Mouse (Mus musculus) kidney, adult 18-20 months (tissue): ENCODE results near the gene Gm20388.

ENCODE experiments used
- DNase-seq: peaks from one replicate; pipeline ENCODE4 v3.0.0; 2021

Gene Gm20388

DNA sequence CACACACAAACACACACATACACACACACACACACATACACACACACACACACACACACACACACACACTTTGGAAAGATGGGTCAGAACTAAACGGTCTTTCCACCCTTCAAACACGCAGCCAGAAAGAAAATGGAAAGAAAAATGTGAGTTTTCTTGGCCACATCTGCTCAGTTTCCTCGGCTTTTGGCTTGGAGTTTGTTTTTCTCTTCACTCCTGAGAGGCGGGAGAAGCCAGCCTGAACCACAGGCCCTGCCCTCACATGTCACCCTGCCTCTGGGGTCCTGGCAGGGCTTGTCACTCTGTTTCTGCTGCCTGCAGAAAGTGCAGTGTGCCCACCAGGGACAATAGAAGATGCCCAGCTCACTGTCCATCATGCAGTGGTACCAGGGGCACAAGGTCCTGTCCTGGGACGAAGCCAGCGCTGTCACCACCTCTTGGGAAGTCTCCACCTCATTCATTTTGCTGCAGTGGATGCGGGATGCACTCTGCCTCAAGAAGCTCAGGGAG, 2189.1 kb downstream of the Gm20388 start:
- DNase-seq = no peak

DNA sequence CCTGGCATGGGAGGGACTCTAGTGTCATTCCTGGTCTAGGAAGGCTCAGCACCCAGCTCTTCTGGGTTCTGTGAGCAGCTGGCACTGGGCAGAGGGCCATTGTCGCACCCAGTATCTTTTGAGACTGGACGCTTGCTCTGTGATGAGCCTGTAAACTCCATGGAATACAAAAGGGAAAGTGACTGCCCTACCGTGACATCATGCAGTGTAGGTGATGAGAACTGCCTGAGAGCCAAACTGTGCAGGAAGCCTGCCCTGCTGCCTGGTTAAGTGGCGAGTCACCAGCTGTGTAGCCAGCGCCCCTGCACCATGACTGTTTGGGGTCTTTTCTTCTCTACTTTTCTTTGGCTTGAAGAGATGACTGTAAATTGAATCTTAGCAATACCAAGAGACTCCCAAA, 2191.2 kb downstream of the Gm20388 start:
- no peak for DNase-seq

- no peak for DNase-seq
These were observed 2191.6 kb downstream of the Gm20388 start for GRCm38 (mm10) chr8:122102286-122102685.

DNA sequence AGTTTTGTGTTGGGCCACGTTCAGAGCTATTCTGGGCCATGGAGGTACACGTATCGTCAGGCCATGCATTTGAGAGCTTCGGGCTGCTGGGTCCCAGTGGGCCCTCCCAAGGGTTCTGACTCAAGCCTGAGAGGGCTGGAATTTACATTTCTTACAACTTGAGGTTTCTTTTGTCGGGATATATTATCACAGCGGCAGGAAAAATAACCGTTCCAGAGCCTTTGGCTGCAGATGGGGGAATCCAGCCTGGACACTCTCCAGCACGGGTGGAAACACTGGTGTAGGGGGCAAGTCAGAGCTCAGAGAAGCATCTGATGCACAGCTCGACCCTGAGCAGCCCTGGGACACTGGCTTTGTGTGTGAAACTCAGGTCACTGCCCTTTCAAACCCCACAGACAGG, 2192.6 kb downstream of the Gm20388 start:
- DNase-seq = no peak

DNA sequence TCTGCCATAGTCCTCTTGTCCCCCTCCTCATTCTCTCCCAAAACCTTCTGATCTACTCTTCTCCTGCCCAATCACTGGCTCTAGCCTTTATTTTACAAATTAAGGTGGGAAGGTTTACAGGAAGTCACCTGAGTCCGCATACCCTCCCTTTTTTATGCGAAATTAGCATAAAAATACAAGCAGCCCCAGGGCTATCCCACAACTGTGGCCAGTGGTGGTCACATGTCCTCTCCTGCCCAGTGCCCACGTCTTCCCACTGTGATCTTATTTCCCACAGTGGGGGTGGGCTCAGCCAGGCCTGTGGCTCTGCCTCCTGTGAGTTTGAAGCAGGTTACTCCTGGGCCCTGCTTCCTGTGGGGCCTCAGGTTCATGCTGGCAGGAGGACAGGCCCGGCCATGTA, 2194.0 kb downstream of the Gm20388 start:
- DNase-seq = no peak

GRCm38 (mm10) chr8:122106270-122106669, 2195.6 kb downstream of the Gm20388 start:
- peak; percentile 25 for DNase-seq

DNA sequence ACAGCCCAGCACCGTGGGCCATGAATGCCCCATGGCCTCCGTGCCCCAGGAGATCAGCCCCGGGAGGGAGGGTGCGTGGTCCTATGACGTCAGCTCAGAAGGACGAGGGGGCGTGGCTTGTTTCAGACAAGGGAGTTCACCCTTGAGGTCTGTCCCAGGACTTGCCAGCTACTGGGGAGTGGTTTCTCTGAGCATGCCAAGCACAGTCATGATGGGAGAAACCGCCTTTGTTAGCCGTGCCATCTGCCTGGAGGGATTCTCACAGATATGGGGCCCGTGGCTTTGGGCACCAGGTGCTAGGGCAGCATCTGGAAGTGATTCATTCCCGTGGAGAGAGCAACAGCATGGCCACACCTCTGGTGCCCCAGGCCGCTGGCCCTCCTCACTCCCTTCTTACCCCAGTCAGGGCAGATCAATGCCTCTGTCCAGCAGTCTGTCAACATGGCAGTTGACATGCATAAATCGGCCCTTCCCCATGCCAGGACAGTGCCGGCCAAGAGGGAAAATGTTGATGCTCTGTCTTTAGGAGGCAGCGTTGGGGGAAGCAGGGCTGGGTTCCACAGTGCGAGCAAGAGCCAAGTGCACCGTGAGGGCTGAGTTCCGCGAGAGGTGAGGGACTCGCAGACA, 2199.7 kb downstream of the Gm20388 start:
- DNase-seq = no peak

- DNase-seq = no peak
These were observed 2200.2 kb downstream of the Gm20388 start for GRCm38 (mm10) chr8:122110867-122111253.

DNA sequence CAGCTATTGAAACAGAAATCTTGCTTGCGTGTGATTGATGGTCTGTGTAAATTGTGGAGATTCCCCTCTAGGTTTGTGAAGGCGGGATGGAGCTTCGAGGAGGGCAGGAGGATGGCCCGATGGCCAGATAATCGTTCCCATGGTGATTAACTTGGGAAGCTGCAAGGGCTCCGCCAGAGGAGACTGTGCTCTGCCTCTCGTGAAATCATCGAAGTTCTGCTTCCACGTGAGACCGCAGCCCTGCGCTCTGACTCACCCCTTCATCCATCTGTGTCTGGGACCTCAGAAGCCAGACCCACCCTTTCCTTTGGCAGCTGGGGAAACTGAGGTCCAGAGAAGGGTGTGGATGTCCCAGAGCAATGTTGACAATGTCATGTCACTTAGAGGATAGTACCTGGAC, 2201.1 kb downstream of the Gm20388 start:
- no peak for DNase-seq

GRCm38 (mm10) chr8:122112264-122112965, 2201.8 kb downstream of the Gm20388 start:
- no peak for DNase-seq

DNA sequence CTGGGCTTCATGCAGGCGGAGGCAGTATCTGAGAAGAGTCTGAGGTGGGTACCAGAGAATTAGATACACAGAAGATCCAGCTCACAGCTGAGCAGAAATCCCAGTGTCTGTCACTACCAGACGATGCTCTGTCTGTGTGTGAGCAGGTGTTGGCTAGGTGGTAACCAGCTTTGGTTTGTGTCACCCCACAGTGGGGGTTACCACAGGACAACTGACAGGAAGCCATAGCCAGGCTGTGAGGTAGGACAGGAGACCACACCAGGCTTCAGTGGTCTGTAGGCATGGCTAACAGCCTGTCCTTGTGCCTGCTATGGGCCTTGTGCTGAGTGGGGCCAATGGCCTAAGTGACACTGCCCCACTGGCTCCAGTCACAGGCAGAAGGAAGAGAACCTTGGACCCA, 2204.2 kb downstream of the Gm20388 start:
- no peak for DNase-seq

DNA sequence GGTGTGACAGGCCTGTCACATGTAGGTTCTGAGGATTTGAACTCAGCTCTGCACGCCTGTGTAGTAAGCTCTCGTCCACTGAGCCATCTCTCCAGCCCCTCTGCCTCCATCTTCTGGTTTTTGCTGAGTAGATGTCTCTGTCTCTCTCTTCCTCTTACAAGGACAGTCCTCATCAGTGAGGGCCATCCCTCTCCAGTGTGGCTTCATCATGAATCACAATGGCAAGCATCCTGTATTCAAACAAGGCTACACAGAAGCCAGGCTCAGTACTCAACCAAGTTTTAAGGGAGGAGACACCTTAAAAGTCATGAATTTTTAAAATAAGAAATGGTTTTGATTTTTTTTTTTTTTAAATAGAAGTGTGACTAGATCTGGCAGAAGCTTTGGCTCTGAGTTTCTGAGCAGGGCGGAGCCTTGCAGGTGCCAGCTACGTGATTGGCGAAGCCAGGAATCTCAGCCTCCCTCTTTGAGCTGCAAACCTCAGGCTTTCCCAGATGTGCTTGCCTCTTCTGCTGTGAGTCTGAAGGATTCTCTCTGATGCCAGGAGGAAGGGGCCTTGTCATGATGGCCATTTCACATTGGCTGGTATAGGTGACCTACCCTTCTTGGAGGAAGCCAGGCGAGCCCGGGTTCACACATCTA, 2206.2 kb downstream of the Gm20388 start:
- no peak for DNase-seq

- DNase-seq = no peak
These were observed 2207.5 kb downstream of the Gm20388 start for GRCm38 (mm10) chr8:122118097-122118496.

GRCm38 (mm10) chr8:122118536-122118935, 2207.9 kb downstream of the Gm20388 start:
- DNase-seq = no peak

GRCm38 (mm10) chr8:122124326-122124725, 2213.7 kb downstream of the Gm20388 start:
- no peak for DNase-seq

- no peak for DNase-seq
These were observed 2216.0 kb downstream of the Gm20388 start for GRCm38 (mm10) chr8:122126659-122127058.

DNA sequence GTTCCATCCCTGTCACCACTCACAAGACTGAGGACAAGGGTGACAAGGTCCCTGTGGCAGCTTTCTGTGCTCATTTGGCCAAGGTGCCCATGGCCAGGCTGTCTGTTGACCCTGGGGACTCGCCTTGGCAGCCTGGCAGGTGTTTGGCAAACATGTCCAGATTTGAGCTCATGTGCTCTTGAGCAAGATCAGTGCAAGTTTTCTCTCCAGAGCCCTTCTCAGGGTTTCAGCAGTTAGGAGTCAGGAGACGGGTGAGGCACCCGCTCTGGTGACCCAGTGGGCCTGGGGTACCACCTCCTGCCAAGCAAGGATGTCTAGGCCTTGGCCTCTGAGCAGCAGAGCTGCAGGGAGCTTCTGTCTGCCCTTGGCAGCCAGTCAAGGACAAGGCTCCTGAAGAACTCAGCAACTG, 2223.5 kb downstream of the Gm20388 start:
- no peak for DNase-seq

- DNase-seq = no peak
These were observed 2224.9 kb downstream of the Gm20388 start for GRCm38 (mm10) chr8:122135494-122135893.

GRCm38 (mm10) chr8:122139784-122140183, 2229.1 kb downstream of the Gm20388 start:
- peak; percentile 70 for DNase-seq

DNA sequence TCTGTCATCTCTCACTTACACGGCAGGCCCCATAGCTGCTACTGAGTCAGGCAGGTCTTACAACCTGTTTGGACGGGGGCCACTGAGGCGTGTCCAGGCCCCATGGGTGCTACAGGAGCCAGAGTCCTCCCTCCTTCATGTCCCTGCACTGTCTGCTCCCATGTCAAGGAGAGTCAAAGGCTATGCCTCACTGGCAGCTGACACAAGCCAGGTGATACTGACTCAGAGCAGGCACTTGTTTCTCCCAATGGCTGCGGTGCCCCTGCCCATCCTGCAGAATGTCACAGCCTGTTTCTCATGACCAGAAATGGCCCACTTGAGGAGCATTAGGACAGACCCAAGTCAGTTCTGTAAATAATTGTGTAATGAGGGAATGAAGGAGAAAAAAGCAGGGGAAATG, 2229.8 kb downstream of the Gm20388 start:
- no peak for DNase-seq

GRCm38 (mm10) chr8:122142428-122142827, 2231.8 kb downstream of the Gm20388 start:
- no peak for DNase-seq

DNA sequence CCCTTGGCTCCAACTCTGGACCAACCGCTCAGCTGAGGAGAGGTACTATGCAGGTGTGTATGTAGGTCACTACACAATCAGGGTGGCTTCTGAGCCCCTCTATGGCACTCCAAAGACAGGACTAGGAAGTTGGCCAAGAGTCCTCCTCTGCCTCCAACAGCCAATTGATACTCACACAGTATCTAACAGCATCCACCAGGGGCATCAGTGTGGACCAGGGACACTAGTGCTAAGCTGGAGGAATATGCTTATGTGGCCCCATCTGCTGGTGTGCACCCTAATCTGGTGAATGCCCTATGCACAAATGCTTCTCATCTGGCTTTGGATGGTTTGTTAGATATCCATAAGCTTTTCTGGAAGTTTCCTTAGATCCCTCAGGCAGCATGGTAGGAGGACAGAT, 2232.6 kb downstream of the Gm20388 start:
- DNase-seq = no peak

DNA sequence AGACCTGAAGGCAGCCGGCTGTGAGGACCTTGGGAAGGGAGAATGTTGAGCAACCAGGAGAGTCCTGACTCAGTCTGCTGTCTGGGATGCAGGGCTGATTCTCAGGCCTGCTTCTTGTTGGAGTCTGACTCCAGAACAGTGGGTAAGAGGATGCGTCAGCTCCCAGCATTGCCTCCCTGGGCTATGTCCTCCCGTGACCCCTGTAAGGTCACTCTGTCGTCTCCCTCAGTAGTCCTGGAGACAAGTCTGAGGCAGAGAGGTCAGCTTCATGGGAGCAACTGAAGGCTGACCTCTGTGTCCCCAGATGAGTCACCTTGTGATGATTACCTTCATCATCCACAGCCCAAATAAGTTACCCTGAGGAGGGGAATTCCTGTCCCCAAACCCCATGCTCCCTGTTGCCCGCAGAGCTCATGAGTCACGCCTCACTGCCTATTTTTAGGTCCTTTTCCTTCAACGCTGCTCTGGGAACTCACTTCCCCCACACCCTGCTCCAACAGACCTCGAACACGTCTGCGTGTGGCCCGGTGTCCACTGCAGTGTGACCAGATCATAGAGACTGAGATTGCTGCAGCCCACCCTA, 2234.2 kb downstream of the Gm20388 start:
- DNase-seq = no peak

GRCm38 (mm10) chr8:122149045-122149444, 2238.4 kb downstream of the Gm20388 start:
- no peak for DNase-seq
